Mouse (Mus musculus) heart, postnatal 0 days (tissue): ENCODE results near the gene Pde4d.

Source experiments
- CTCF ChIP-seq: IDR thresholded peaks from 2 replicates; pipeline ENCODE4 v1.5.1; 2016; ENCODE audit warnings: antibody characterized with exemption, control low read depth, low read depth
- EP300 ChIP-seq: IDR thresholded peaks from 2 replicates; pipeline ENCODE4 v1.6.1; 2016; ENCODE audit warnings: antibody characterized with exemption, low read depth

DNA sequence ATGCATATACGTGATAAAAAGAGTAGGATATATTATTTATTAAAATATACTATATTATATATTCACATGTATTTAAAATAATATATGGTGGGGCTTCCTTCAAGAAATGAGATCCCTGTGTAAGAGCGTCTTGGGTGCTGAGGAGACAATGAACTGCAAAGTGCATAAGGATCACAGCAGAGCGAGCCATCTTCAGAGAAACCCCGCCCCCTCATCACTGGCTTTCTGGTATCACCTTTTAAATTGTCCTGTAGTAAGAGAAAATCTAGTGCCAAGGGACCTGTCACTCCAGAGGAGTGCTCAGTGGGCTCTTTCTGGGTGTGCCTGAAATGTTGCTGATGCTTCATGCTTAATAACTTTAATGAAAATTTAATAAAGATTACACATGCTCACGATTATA, 1327.7 kb downstream of the Pde4d start:
- no peak for TF ChIP-seq CTCF
- no peak for TF ChIP-seq EP300
